Comparison of ENCODE assay signal across 9 mouse cellular contexts in the genomic region with DNA sequence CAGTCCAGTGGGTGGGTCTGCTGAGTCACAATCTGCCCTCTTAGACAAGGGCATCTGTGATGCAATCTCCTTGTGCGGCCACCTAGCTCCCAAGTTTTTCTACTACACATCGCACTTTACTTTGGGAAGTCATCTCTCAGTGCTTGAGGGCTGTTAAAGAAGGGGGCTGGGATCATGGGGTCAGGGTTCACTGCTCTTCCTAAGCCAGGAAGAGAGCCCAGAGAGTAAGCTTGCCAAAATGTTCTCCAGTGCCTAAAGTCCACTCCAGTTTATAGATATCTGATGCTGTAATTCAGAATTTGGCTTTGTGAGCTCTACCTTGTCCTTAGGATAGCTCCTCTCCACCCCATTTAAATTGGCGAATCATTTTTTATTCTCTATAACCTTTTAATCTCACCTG.
"Had no signal": no experiment of that assay in that cellular context is flagged by ENCODE, and none has a peak within 500 bp of the region (broad histone marks: within the 10 kb centered on the region; RNA-seq: fewer than 3 reads in every experiment).

No protein-coding gene starts in this region.

- H3K27me3 ChIP-seq: limb, embryonic 15.5 days; midbrain, embryonic 12.5 days; stomach, embryonic 15.5 days had no signal

- H3K4me2 ChIP-seq: limb, embryonic 15.5 days; midbrain, embryonic 12.5 days; stomach, embryonic 15.5 days had no signal

- DNase-seq: lung, adult 18-20 months; right cerebral cortex, postnatal 14 days; thymus, postnatal 4 days had no signal

- H3K9ac ChIP-seq: limb, embryonic 15.5 days; liver, embryonic 14.5 days; midbrain, embryonic 12.5 days; stomach, embryonic 15.5 days had no signal

- H3K4me3 ChIP-seq: left cerebral cortex, adult 2 months; limb, embryonic 15.5 days; midbrain, embryonic 12.5 days; stomach, embryonic 15.5 days had no signal

- H3K9me3 ChIP-seq: limb, embryonic 15.5 days; midbrain, embryonic 12.5 days; stomach, embryonic 15.5 days had no signal

- H3K4me1 ChIP-seq: limb, embryonic 15.5 days; midbrain, embryonic 12.5 days; stomach, embryonic 15.5 days had no signal

- H3K36me3 ChIP-seq: limb, embryonic 15.5 days; midbrain, embryonic 12.5 days; stomach, embryonic 15.5 days had no signal

- H3K27ac ChIP-seq: left cerebral cortex, adult 2 months; limb, embryonic 15.5 days; liver, embryonic 14.5 days; midbrain, embryonic 12.5 days; stomach, embryonic 15.5 days had no signal

- ATAC-seq: intestine, embryonic 16.5 days had no signal
